Mouse (Mus musculus): ENCODE results near the gene Pmf1. TPM values are rescaled to one million over a fixed set of nuclear protein-coding genes. Genes with fewer than 3 reads are reported as not detected.
A peak's percentile ranks its signal among the peaks of the same experiment; 100 is the strongest.
"Not testable (repeated sequence)": the region's sequence is repeated elsewhere in the genome, so short reads cannot be mapped to it uniquely, and the experiment has no call there.

The Pmf1 gene
- polyA plus RNA-seq, 1 experiment from 2014 or later: 100 TPM

- Histone ChIP-seq H3K4me3 (peak overlapping the region; percentile 41), H3K4me1 (replicated peaks) (peaks cover 22% of the 10 kb centered on the region), H3K27me3 (replicated peaks) (no peaks in the 10 kb centered on the region), H3K27ac (ENCODE audit: poor library complexity, severe bottlenecking) (peak overlapping the region; percentile 50), H3K36me3 (no peaks in the 10 kb centered on the region), H3K9me3 (replicated peaks) (0 out of 2 replicates have a peak, but pooled peaks cover 6% of the 10 kb centered on the region), H3K9ac (peak overlapping the region; percentile 47), H3K4me2 (peak overlapping the region; percentile 70)
- 6% methylated on average over 29 of the region's 29 CpGs for WGBS
- ATAC-seq (ENCODE audit: insufficient number of reproducible peaks, low FRiP score): peak; percentile 87
Measured at GRCm38 (mm10) chr3:88436395-88437201, 26.5 kb upstream of the Pmf1 start.

GRCm38 (mm10) chr3:88435515-88435914 lies 25.4 kb upstream of the Pmf1 start:
- Histone ChIP-seq H3K27ac (ENCODE audit: poor library complexity, severe bottlenecking) (no peak overlapping the region), H3K36me3 (no peaks in the 10 kb centered on the region), H3K4me2 (no peak overlapping the region), H3K4me3 (no peak overlapping the region), H3K9me3 (replicated peaks) (0 out of 2 replicates have a peak, but pooled peaks cover 6% of the 10 kb centered on the region), H3K9ac (no peak overlapping the region), H3K27me3 (replicated peaks) (no peaks in the 10 kb centered on the region), H3K4me1 (replicated peaks) (peaks cover 15% of the 10 kb centered on the region)
- 65% methylated on average over 10 of the region's 10 CpGs for whole genome bisulfite sequencing
- ATAC-seq (ENCODE audit: insufficient number of reproducible peaks, low FRiP score): no peak

- H3K36me3 ChIP-seq; H3K4me3 ChIP-seq; H3K4me2 ChIP-seq; H3K27ac ChIP-seq (ENCODE audit: poor library complexity, severe bottlenecking); H3K9me3 ChIP-seq (replicated peaks); H3K27me3 ChIP-seq (replicated peaks); ATAC-seq (ENCODE audit: insufficient number of reproducible peaks, low FRiP score); H3K9ac ChIP-seq: not testable (repeated sequence)
- 61% methylated on average over 8 of the region's 8 CpGs for WGBS
- peaks cover 10% of the 10 kb centered on the region for H3K4me1 ChIP-seq (replicated peaks)
Measured at GRCm38 (mm10) chr3:88428639-88429038, 18.5 kb upstream of the Pmf1 start.

GRCm38 (mm10) chr3:88427342-88427905 lies 17.3 kb upstream of the Pmf1 start:
- Histone ChIP-seq H3K36me3 (no peaks in the 10 kb centered on the region), H3K4me3 (no peak overlapping the region), H3K27me3 (replicated peaks) (no peaks in the 10 kb centered on the region), H3K4me1 (replicated peaks) (peaks cover 15% of the 10 kb centered on the region), H3K4me2 (no peak overlapping the region), H3K9me3 (replicated peaks) (no peaks in the 10 kb centered on the region), H3K27ac (ENCODE audit: poor library complexity, severe bottlenecking) (no peak overlapping the region), H3K9ac (no peak overlapping the region)
- 64% methylated on average over 4 of the region's 4 CpGs for WGBS
- no peak for ATAC-seq (ENCODE audit: insufficient number of reproducible peaks, low FRiP score)

- ATAC-seq (ENCODE audit: insufficient number of reproducible peaks, low FRiP score): no peak
- Histone ChIP-seq H3K9me3 (replicated peaks) (no peaks in the 10 kb centered on the region), H3K27ac (ENCODE audit: poor library complexity, severe bottlenecking) (no peak overlapping the region), H3K27me3 (replicated peaks) (no peaks in the 10 kb centered on the region), H3K9ac (no peak overlapping the region), H3K4me2 (no peak overlapping the region), H3K4me1 (replicated peaks) (peaks cover 22% of the 10 kb centered on the region), H3K4me3 (no peak overlapping the region), H3K36me3 (peaks cover 8% of the 10 kb centered on the region)
- WGBS: 82% methylated on average over 10 of the region's 10 CpGs
Measured at GRCm38 (mm10) chr3:88425708-88426420, 15.7 kb upstream of the Pmf1 start.

GRCm38 (mm10) chr3:88425330-88425689 lies 15.2 kb upstream of the Pmf1 start:
- Histone ChIP-seq H3K9ac (no peak overlapping the region; the same call in 1 of the 2 replicates), H3K9me3 (replicated peaks) (no peaks in the 10 kb centered on the region), H3K27ac (ENCODE audit: poor library complexity, severe bottlenecking) (no peak overlapping the region), H3K36me3 (peaks cover 14% of the 10 kb centered on the region), H3K4me3 (peak overlapping the region; percentile 84), H3K4me2 (peak overlapping the region; percentile 94), H3K4me1 (replicated peaks) (peaks cover 22% of the 10 kb centered on the region), H3K27me3 (replicated peaks) (no peaks in the 10 kb centered on the region)
- no peak for ATAC-seq (ENCODE audit: insufficient number of reproducible peaks, low FRiP score)
- 8% methylated on average over 2 of the region's 2 CpGs for WGBS

GRCm38 (mm10) chr3:88424605-88425329 lies 14.6 kb upstream of the Pmf1 start, which contains the start of gene Slc25a44:
Gene Slc25a44 (minus strand): TSS chr3:88425139.
- Histone ChIP-seq H3K27me3 (replicated peaks) (no peaks in the 10 kb centered on the region), H3K4me1 (replicated peaks) (peaks cover 22% of the 10 kb centered on the region), H3K9me3 (replicated peaks) (no peaks in the 10 kb centered on the region), H3K4me2 (peak within 1 kb of the TSS; percentile 94), H3K9ac (peak within 1 kb of the TSS; percentile 76), H3K4me3 (peak within 1 kb of the TSS; percentile 84), H3K36me3 (peaks cover 19% of the 10 kb centered on the region), H3K27ac (ENCODE audit: poor library complexity, severe bottlenecking) (no peak within 1 kb of the TSS)
- ATAC-seq (ENCODE audit: insufficient number of reproducible peaks, low FRiP score): peak; percentile 98
- 1% methylated on average over 35 of the region's 35 CpGs for WGBS

- no peak for ATAC-seq (ENCODE audit: insufficient number of reproducible peaks, low FRiP score)
- H3K9me3 ChIP-seq (replicated peaks): no peaks in the 10 kb centered on the region
- no peak overlapping the region for H3K4me3 ChIP-seq
- H3K36me3 ChIP-seq: peaks cover 44% of the 10 kb centered on the region
- H3K27ac ChIP-seq (ENCODE audit: poor library complexity, severe bottlenecking): no peak overlapping the region
- H3K9ac ChIP-seq: 0 out of 2 replicates have a peak overlapping the region, but pooled peaks have one; percentile 25
- H3K4me2 ChIP-seq: no peak overlapping the region
- no peaks in the 10 kb centered on the region for H3K27me3 ChIP-seq (replicated peaks)
- WGBS: 33% methylated on average over 9 of the region's 9 CpGs
- H3K4me1 ChIP-seq (replicated peaks): peaks cover 32% of the 10 kb centered on the region
Measured at GRCm38 (mm10) chr3:88422020-88422720, 12.0 kb upstream of the Pmf1 start.

GRCm38 (mm10) chr3:88420771-88421170 lies 10.6 kb upstream of the Pmf1 start:
- no peak for ATAC-seq (ENCODE audit: insufficient number of reproducible peaks, low FRiP score)
- no peak overlapping the region for H3K9ac ChIP-seq
- H3K36me3 ChIP-seq: peaks cover 56% of the 10 kb centered on the region
- no peaks in the 10 kb centered on the region for H3K9me3 ChIP-seq (replicated peaks)
- no peak overlapping the region for H3K27ac ChIP-seq (ENCODE audit: poor library complexity, severe bottlenecking)
- no peak overlapping the region for H3K4me2 ChIP-seq
- H3K4me3 ChIP-seq: no peak overlapping the region
- 94% methylated on average over 19 of the region's 19 CpGs for WGBS
- peaks cover 38% of the 10 kb centered on the region for H3K4me1 ChIP-seq (replicated peaks)
- no peaks in the 10 kb centered on the region for H3K27me3 ChIP-seq (replicated peaks)

GRCm38 (mm10) chr3:88418016-88418415 lies 7.9 kb upstream of the Pmf1 start:
- peaks cover 76% of the 10 kb centered on the region for H3K36me3 ChIP-seq
- H3K27ac ChIP-seq (ENCODE audit: poor library complexity, severe bottlenecking): no peak overlapping the region
- 73% methylated on average over 6 of the region's 6 CpGs for WGBS

More at GRCm38 (mm10) chr3:88418016-88418415, 7.9 kb upstream of the Pmf1 start:
- H3K9ac ChIP-seq: no peak overlapping the region
- ATAC-seq (ENCODE audit: insufficient number of reproducible peaks, low FRiP score): no peak
- H3K4me1 ChIP-seq (replicated peaks): peaks cover 30% of the 10 kb centered on the region
- H3K9me3 ChIP-seq (replicated peaks): no peaks in the 10 kb centered on the region
- no peak overlapping the region for H3K4me2 ChIP-seq
- H3K27me3 ChIP-seq (replicated peaks): no peaks in the 10 kb centered on the region
- H3K4me3 ChIP-seq: no peak overlapping the region
